Mouse (Mus musculus): ENCODE results near the gene Nemp2. TPM values are rescaled to one million over a fixed set of nuclear protein-coding genes. Genes with fewer than 3 reads are reported as not detected.

The Nemp2 gene
- polyA plus RNA-seq, 1 experiment from 2014 or later: 9.8 TPM

DNA sequence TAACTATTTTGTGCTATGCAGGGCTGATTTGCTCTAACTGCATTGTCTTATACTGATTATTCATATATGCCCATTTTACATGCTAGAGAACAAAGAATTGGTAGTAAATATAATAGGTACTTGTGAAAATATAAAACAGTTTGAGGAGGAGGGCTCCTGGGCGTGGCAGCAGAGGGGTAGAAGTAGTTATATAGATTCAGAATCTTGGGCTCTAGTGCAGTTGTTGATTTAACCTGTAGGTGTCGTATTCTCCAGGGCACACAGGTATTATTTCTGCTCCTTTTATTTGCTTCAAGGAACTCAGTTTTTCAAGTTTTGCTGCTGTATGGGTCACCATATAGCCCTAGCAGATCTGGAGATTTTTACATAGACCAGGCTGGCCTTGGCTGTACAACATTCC is 1.1 kb downstream of the Nemp2 start:
- 55% methylated on average over 2 of the region's 2 CpGs for WGBS

DNA sequence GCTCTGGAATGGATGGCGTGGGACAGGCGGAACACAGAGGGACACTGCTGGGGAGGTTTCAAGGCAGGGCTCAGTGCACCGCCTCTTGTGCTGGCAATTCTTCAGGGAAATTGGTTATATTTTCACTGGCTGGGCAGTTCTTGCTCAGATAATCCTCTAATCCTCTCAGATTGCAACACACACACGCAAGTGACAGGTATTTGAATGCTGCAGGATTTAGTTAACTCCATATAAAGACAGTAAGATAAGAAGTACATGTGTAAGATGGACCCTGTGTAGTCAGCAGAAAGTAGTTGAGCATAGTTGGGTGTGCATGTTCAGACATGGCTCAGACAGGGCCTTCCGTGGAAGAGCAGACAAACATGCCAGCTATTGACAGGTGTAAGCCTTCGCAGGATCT is 3.7 kb downstream of the Nemp2 start:
- Histone ChIP-seq H3K4me3 (no peak overlapping the region), H3K9ac (no peak overlapping the region), H3K27ac (no peak overlapping the region), H3K4me1 (peaks cover 9% of the 10 kb centered on the region), H3K36me3 (peaks cover 7% of the 10 kb centered on the region; the same call in 1 of the 2 replicates), H3K4me2 (no peak overlapping the region), H3K27me3 (no peaks in the 10 kb centered on the region), H3K9me3 (no peaks in the 10 kb centered on the region)
- no peak for ATAC-seq (ENCODE audit: borderline replicate concordance, extremely low read depth, low FRiP score, low TSS enrichment)
- 88% methylated on average over 6 of the region's 6 CpGs for WGBS

More for the DNA sequence above, 1.1 kb downstream of the Nemp2 start:
- Histone ChIP-seq H3K9ac (peak overlapping the region; percentile 91; the same call in 1 of the 2 replicates), H3K4me2 (peak overlapping the region; percentile 52), H3K4me3 (peak overlapping the region; percentile 99), H3K27ac (no peak overlapping the region), H3K9me3 (no peaks in the 10 kb centered on the region), H3K27me3 (no peaks in the 10 kb centered on the region), H3K4me1 (peaks cover 9% of the 10 kb centered on the region), H3K36me3 (no peaks in the 10 kb centered on the region; the same call in 1 of the 2 replicates)
- ATAC-seq (ENCODE audit: borderline replicate concordance, extremely low read depth, low FRiP score, low TSS enrichment): no peak

DNA sequence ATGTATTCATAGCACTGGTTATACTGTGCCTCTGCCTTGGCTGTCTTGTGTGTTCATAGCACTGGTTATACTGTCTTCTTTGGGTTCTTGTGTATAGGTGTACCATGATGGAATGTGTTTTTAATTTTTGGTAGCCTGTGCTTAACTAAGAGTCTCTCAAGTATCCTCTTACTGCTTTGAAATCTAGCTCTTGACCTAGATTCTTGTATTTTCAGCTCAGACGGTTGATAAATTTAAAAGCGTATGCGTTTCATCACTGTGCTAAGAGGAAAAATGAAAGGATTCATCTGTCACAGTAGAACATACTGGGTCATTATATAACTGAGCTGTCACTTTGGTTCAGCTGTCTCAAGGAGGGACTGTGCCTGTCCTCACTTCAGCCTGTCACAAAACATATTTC is 5.4 kb downstream of the Nemp2 start:
- no peak overlapping the region for H3K9ac ChIP-seq
- peaks cover 9% of the 10 kb centered on the region for H3K4me1 ChIP-seq
- H3K9me3 ChIP-seq: no peaks in the 10 kb centered on the region
- ATAC-seq (ENCODE audit: borderline replicate concordance, extremely low read depth, low FRiP score, low TSS enrichment): no peak
- 69% methylated on average over 3 of the region's 3 CpGs for WGBS
- no peaks in the 10 kb centered on the region for H3K27me3 ChIP-seq
- peaks cover 7% of the 10 kb centered on the region; the same call in 1 of the 2 replicates for H3K36me3 ChIP-seq
- H3K4me2 ChIP-seq: no peak overlapping the region
- H3K27ac ChIP-seq: no peak overlapping the region
- H3K4me3 ChIP-seq: no peak overlapping the region

DNA sequence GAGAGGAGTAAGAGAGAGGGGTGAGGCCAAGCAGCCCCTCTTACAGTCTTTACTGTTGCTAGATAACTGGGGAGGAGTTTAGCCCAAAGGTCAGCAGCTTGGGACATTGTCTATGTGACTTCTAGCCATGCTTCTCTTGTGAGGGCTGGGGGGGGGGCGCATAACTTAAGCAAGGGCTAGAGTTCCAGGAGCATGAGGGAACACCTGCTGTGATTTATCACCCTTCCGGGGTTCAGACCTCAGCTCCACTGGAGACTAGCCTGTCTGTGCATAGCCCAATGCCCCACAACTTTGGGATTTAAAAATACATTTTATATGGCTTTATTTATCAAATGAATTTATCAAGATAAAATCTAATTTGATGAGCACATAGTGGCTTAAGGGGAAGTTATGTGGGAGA is 7.6 kb downstream of the Nemp2 start:
- Histone ChIP-seq H3K27me3 (no peaks in the 10 kb centered on the region), H3K4me2 (no peak overlapping the region), H3K9ac (no peak overlapping the region), H3K27ac (no peak overlapping the region), H3K9me3 (no peaks in the 10 kb centered on the region), H3K4me1 (no peaks in the 10 kb centered on the region), H3K36me3 (peaks cover 7% of the 10 kb centered on the region; the same call in 1 of the 2 replicates), H3K4me3 (no peak overlapping the region)
- WGBS: 85% methylated on average over 2 of the region's 2 CpGs
- no peak for ATAC-seq (ENCODE audit: borderline replicate concordance, extremely low read depth, low FRiP score, low TSS enrichment)

DNA sequence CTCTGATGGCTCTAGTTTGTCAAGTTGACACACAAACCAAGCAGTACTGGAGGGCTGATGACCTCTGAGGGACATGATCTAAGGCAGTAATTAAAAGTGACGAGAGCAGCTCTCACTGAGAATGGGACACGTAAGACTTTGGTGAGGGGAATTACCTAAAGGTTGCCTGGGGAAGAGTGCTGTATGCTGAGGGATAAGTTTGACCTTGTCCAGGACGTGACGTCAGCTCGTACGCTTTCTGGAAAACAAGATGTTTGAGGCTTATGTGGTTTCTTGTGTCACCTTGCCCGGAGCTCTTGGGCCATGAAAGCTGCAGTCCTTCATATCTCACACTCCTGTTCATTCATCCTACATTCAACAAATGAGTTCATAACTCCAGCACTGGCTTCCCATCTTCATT is 8.6 kb downstream of the Nemp2 start:
- WGBS: 83% methylated on average over 7 of the region's 7 CpGs
- no peak overlapping the region for H3K9ac ChIP-seq
- H3K36me3 ChIP-seq: peaks cover 7% of the 10 kb centered on the region; the same call in 1 of the 2 replicates
- no peaks in the 10 kb centered on the region for H3K9me3 ChIP-seq
- H3K4me2 ChIP-seq: no peak overlapping the region
- no peaks in the 10 kb centered on the region for H3K27me3 ChIP-seq
- no peaks in the 10 kb centered on the region for H3K4me1 ChIP-seq
- H3K4me3 ChIP-seq: no peak overlapping the region
- no peak for ATAC-seq (ENCODE audit: borderline replicate concordance, extremely low read depth, low FRiP score, low TSS enrichment)
- no peak overlapping the region for H3K27ac ChIP-seq

DNA sequence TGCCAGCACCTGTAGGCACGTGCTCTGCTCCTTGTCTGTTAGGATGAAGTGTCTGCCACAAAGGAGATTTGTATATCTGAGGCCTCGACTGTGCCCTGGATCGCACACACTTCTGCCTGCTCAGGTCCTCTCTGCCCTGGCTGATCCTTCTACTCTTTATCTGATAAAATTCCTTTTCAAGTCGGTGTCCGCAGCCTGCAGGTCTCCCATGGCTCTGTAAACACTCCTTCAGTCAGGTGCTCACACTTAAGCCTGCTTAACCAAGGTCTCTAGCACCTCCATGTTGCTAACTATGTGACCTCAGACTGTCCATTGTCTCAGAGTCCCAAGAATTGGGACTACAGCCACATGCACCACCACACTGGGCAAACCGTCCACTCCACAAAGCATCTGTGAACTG is 9.8 kb downstream of the Nemp2 start:
- Histone ChIP-seq H3K9me3 (no peaks in the 10 kb centered on the region), H3K27me3 (no peaks in the 10 kb centered on the region), H3K36me3 (peaks cover 7% of the 10 kb centered on the region; the same call in 1 of the 2 replicates), H3K4me2 (no peak overlapping the region), H3K4me1 (no peaks in the 10 kb centered on the region), H3K27ac (no peak overlapping the region), H3K9ac (no peak overlapping the region), H3K4me3 (no peak overlapping the region)
- ATAC-seq (ENCODE audit: borderline replicate concordance, extremely low read depth, low FRiP score, low TSS enrichment): no peak
- WGBS: 44% methylated on average over 6 of the region's 6 CpGs

DNA sequence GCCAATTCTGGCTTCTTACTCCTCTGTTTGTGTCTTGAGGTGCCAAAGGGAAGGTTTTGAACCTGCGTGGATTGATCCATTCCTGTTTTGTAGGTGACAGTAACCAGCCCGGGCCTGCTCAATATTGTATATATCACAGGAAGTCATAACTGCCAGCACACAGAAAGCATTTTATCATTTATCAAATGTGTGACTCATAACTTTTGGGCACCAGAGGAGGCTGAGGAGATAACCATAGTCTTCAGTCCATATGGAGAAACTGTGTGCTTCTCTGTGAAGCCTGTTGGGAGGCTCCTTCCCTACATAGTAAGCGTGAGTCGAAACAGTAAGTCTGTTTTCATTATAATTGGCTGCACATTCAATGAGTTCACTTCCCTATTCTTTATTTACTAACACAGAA is 10.2 kb downstream of the Nemp2 start:
- H3K27ac ChIP-seq: no peak overlapping the region
- 74% methylated on average over 4 of the region's 4 CpGs for WGBS

DNA sequence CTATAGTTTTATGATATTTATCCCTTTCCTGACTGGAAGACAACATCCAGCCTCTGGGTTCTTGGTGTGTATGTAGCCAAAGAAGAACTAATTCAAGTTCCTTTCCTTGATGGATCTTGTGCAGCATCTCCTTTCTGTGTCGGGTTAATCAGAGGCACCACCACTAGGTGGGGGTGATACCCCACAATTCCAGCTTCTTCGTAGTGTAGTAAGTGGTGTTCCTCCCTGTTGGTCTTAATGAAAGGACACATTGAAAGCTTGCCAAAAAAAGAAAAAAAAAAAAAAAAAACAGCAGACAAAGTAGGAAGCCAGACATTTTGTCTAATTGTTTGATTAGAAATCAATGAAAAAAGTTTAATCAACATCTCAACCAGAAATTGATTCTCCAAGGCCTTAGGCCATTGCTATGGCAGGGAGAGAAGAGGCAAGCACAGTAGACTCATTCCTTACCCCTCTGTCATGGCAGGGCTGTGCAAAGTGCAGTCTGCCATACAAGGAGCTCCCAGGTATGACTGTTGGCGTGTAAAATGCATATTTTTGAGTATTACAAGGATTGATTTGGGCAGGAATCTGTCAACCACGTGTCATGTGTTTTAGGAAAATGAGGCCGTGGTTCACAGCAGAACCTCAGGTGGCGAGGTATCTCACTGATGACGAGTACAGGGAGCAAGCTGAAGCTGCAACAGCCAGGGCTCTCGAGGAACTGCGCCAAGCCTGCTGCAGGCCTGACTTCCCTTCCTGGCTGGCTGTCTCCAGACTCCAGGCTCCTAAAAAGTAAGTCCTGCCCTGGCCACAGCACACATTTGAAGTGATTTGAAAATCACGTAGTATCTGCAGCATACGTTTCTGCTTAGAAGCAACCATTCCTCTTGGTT is 17.9 kb downstream of the Nemp2 start:
- Histone ChIP-seq H3K4me1 (peaks cover 9% of the 10 kb centered on the region; the same call in 1 of the 2 replicates), H3K27ac (no peak overlapping the region), H3K9me3 (no peaks in the 10 kb centered on the region), H3K36me3 (0 out of 2 replicates have a peak, but pooled peaks cover 7% of the 10 kb centered on the region), H3K4me3 (no peak overlapping the region), H3K4me2 (no peak overlapping the region), H3K27me3 (no peaks in the 10 kb centered on the region), H3K9ac (no peak overlapping the region)
- WGBS: 76% methylated on average over 11 of the region's 11 CpGs
- no peak for ATAC-seq (ENCODE audit: borderline replicate concordance, extremely low read depth, low FRiP score, low TSS enrichment)

More for the DNA sequence above, 10.2 kb downstream of the Nemp2 start:
- Histone ChIP-seq H3K27me3 (no peaks in the 10 kb centered on the region), H3K4me3 (no peak overlapping the region), H3K4me1 (no peaks in the 10 kb centered on the region), H3K4me2 (no peak overlapping the region), H3K36me3 (peaks cover 7% of the 10 kb centered on the region; the same call in 1 of the 2 replicates), H3K9ac (no peak overlapping the region), H3K9me3 (no peaks in the 10 kb centered on the region)
- no peak for ATAC-seq (ENCODE audit: borderline replicate concordance, extremely low read depth, low FRiP score, low TSS enrichment)

DNA sequence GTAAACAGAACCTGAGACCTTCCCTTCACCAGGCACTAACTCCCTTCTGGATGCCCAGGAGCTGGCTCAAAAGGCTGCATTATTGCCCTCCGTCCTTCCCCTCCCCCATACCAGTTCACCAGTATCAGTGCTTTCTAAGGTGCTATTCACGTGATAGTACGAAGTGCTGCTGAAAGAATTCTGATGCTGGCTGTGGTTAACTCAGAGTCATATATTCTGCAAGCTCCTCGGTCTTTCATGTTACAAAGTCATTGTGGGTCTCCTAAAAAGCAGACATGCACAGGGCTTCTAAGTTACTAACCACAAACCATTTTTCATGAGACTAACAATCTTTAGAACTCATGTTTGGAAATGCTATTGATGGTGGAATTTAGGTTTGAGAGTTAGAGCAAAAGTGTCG is 19.6 kb downstream of the Nemp2 start:
- ATAC-seq (ENCODE audit: borderline replicate concordance, extremely low read depth, low FRiP score, low TSS enrichment): no peak
- 0 out of 2 replicates have a peak, but pooled peaks cover 7% of the 10 kb centered on the region for H3K36me3 ChIP-seq
- WGBS: 84% methylated on average over 5 of the region's 5 CpGs

DNA sequence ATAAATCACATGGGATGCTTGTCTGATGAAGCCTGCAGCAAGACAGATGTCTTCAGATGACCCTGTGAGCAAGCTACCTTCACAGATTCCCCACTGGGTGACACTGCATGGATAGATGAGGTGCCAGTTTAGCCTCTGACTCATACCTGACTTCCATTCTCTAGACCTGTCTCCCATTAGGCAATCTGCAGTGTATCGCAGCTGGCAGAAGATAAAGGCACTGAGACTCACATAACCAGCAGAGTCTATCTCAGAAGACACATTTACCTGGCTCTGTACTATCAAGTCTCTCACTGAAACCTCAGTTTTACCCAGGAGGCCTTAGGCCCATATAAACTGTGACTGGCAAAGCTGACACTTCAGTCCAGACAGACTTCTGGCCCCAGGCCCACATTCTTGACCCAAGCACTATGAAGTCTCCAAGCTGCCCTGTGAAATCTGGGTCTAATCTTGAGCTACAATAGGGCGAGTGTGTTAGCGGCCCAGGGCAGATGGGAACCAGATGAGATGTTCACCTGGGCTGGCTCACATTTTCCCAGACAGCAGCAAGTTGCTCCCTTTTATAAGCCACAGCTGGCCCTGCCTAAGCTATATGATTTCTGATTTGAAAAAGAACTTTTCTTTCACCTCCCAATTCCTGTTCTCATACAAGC is 22.2 kb downstream of the Nemp2 start:
- ATAC-seq (ENCODE audit: borderline replicate concordance, extremely low read depth, low FRiP score, low TSS enrichment): no peak; the same call in 1 of the 2 replicates
- Histone ChIP-seq H3K4me2 (no peak overlapping the region), H3K27me3 (no peaks in the 10 kb centered on the region), H3K27ac (no peak overlapping the region), H3K4me3 (no peak overlapping the region), H3K9ac (no peak overlapping the region), H3K9me3 (no peaks in the 10 kb centered on the region), H3K36me3 (0 out of 2 replicates have a peak, but pooled peaks cover 7% of the 10 kb centered on the region), H3K4me1 (peaks cover 9% of the 10 kb centered on the region; the same call in 1 of the 2 replicates)
- 48% methylated on average over 3 of the region's 3 CpGs for WGBS

More for the DNA sequence above, 19.6 kb downstream of the Nemp2 start:
- H3K9ac ChIP-seq: no peak overlapping the region
- H3K4me1 ChIP-seq: peaks cover 9% of the 10 kb centered on the region; the same call in 1 of the 2 replicates
- no peak overlapping the region for H3K27ac ChIP-seq
- H3K27me3 ChIP-seq: no peaks in the 10 kb centered on the region
- no peak overlapping the region for H3K4me2 ChIP-seq
- H3K4me3 ChIP-seq: no peak overlapping the region
- no peaks in the 10 kb centered on the region for H3K9me3 ChIP-seq

DNA sequence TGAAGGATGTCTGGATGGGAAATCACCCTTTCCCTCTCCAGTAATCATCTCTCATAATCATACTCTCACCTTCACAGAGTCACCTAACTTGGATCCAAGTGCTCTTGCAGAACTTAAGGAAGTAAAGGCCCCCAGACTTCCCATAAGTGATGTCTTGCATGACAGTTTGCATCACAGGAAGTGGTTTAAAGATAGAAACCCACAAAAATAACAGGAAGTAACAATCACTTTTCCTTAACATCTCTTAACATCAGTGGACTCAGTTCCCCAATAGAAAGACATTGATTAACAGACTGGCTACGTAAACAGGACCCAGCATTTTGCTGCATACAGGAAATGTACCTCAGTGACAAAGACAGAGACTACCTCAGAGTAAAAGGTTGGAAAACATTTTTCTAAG is 22.9 kb downstream of the Nemp2 start:
- Histone ChIP-seq H3K4me2 (no peak overlapping the region), H3K9ac (no peak overlapping the region), H3K27me3 (no peaks in the 10 kb centered on the region), H3K4me1 (peaks cover 9% of the 10 kb centered on the region; the same call in 1 of the 2 replicates), H3K4me3 (no peak overlapping the region), H3K36me3 (0 out of 2 replicates have a peak, but pooled peaks cover 7% of the 10 kb centered on the region), H3K9me3 (no peaks in the 10 kb centered on the region), H3K27ac (no peak overlapping the region)
- WGBS: 67% methylated on average over 1 of the region's 1 CpGs
- no peak for ATAC-seq (ENCODE audit: borderline replicate concordance, extremely low read depth, low FRiP score, low TSS enrichment)

DNA sequence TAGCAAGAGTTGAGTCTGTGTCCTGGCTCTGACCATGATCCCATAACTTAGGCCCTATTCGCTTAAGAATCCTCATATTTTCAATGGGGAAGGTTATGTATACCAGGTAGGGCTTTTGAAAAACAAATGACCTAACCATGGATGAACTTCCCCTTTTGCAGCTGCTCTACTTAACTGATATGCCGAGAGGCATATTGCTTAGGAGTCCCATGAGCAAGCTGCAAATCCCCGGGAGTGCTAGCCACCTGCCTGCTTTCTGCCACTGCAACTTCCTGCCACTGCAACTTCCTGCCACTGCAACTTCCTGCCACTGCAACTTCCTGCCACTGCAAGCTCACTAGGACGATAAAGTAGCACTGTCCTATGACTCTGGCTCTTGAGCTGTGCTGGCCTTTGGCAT is 24.6 kb downstream of the Nemp2 start:
- Histone ChIP-seq H3K4me2 (no peak overlapping the region), H3K9me3 (no peaks in the 10 kb centered on the region), H3K9ac (no peak overlapping the region), H3K4me3 (no peak overlapping the region), H3K4me1 (peaks cover 9% of the 10 kb centered on the region; the same call in 1 of the 2 replicates), H3K36me3 (0 out of 2 replicates have a peak, but pooled peaks cover 2% of the 10 kb centered on the region), H3K27me3 (no peaks in the 10 kb centered on the region), H3K27ac (no peak overlapping the region)
- ATAC-seq (ENCODE audit: borderline replicate concordance, extremely low read depth, low FRiP score, low TSS enrichment): no peak
- 69% methylated on average over 4 of the region's 4 CpGs for WGBS

Measured in lung, embryonic 15.5 days (tissue).